Mouse (Mus musculus): ENCODE measurements around the gene Anpep.

DNA sequence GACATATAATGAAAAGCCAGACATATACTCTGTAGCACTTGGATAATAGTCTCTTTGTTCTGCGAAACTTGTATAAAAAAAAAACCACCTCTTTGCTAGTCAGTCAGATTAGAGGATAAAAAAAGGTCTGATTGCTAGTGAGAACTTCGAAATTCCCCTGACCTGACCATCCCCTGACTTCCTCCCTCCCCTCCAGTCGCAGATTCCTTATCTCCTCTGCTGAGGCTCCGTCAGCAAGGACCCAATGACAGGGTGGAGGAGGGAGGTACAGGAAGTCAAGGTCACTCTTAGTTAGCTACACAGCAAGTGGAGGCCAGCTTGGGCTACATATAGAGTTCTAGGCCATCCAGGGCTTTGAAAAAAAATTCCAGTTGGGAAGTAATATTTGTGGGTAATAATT is 41.3 kb downstream of the Anpep start:
- no peak for TF ChIP-seq POLR2A (IDR thresholded peaks at IDR 0.05; ENCODE audit: borderline replicate concordance, control insufficient read depth, low read depth, low read length)
- no peak for TF ChIP-seq CTCF (IDR thresholded peaks at IDR 0.05; ENCODE audit: control insufficient read depth, insufficient read depth, low read length)

Measured in bone marrow, adult 2 months (tissue).